Mouse (Mus musculus): ENCODE results near the gene Grk5. TPM values are rescaled to one million over a fixed set of nuclear protein-coding genes. Genes with fewer than 3 reads are reported as not detected.

The Grk5 gene
- polyA plus RNA-seq, 1 experiment = 1.3 TPM

DNA sequence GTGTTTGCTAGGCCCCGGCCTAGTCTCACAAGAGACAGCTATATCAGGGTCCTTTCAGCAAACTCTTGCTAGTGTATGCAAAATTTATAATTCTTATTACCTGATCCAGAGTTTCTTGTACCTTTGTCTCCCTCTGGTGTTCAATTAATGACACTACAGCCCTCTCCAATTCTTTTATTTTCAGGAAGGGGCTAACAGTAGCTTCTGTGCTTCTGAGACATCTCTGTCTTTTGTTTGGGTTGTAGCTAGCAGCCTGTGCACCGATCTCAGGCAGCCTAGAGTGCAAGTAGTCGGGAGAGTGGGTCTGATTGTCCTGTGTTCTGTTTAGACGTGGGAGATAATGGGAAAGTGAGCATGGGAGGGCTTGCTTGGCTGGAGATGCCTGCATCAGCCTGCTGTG lies 208.2 kb downstream of the Grk5 start:
- Histone ChIP-seq H3K27ac (ENCODE audit: insufficient read depth, low read depth, low read length) (no peak overlapping the region), H3K36me3 (ENCODE audit: control insufficient read depth, insufficient read depth, low read length) (no peaks in the 10 kb centered on the region), H3K4me3 (ENCODE audit: low read depth, low read length) (no peak overlapping the region), H3K4me1 (ENCODE audit: control insufficient read depth, insufficient read depth, insufficient read length, low read length) (no peaks in the 10 kb centered on the region), H3K27me3 (ENCODE audit: control insufficient read depth, insufficient read depth, low read length) (no peaks in the 10 kb centered on the region)
- peak; percentile 26; the same call in 1 of the 2 replicates for TF ChIP-seq CTCF (IDR thresholded peaks at IDR 0.05; ENCODE audit: extremely low read depth, insufficient read length, insufficient replicate concordance, low read depth, low read length)
- no peak for TF ChIP-seq POLR2A (IDR thresholded peaks at IDR 0.05; ENCODE audit: low read depth, low read length)
- WGBS = 17% methylated on average over 4 of the region's 4 CpGs

DNA sequence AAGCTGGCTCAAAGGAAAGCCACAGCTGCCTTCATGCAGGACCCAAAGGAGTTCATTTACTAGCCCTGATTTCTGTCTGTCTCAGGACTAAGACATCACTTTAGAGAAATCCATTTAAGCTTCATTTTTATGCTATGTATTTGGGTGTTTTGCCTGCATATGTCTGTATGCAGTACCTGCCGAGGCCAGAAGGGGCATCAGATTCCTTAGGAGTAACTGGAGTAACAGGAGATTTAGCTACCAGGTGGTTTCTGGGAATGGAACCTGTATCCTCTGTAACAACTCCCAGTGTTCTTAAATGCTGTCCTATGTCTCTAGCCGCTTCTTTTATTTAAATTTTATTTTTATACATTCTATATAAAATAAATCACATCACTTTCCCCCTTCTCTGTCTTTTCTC lies 220.6 kb downstream of the Grk5 start:
- WGBS = 59% methylated on average over 2 of the region's 2 CpGs
- Histone ChIP-seq H3K36me3 (ENCODE audit: control insufficient read depth, insufficient read depth, low read length) (no peaks in the 10 kb centered on the region), H3K4me1 (ENCODE audit: control insufficient read depth, insufficient read depth, insufficient read length, low read length) (no peaks in the 10 kb centered on the region), H3K27ac (ENCODE audit: insufficient read depth, low read depth, low read length) (no peak overlapping the region), H3K4me3 (ENCODE audit: low read depth, low read length) (no peak overlapping the region), H3K27me3 (ENCODE audit: control insufficient read depth, insufficient read depth, low read length) (no peaks in the 10 kb centered on the region)
- TF ChIP-seq POLR2A (IDR thresholded peaks at IDR 0.05; ENCODE audit: low read depth, low read length) (no peak), CTCF (IDR thresholded peaks at IDR 0.05; ENCODE audit: extremely low read depth, insufficient read length, insufficient replicate concordance, low read depth, low read length) (no peak)

DNA sequence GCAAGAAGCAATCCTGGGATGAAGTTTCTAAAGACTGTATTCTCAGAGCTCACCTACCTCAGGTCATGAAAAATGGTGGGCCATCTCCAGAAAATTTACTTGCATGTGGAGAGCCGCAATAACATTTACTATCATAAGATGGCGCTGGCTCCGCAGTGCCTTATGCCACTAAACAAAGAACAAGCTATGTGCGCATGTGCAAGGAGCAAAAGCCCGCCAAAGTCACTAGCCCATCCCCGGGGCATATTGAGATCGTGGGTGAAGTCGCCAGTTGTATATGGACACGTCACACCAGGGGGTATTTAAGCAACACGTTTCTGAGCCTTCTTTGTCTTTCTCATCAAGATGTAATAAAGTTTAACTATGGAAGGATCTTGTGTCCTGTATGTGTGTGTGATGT lies 241.5 kb downstream of the Grk5 start:
- Histone ChIP-seq H3K27ac (ENCODE audit: insufficient read depth, low read depth, low read length) (no peak overlapping the region), H3K36me3 (ENCODE audit: control insufficient read depth, insufficient read depth, low read length) (peaks cover 6% of the 10 kb centered on the region), H3K4me1 (ENCODE audit: control insufficient read depth, insufficient read depth, insufficient read length, low read length) (no peaks in the 10 kb centered on the region), H3K4me3 (ENCODE audit: low read depth, low read length) (no peak overlapping the region), H3K27me3 (ENCODE audit: control insufficient read depth, insufficient read depth, low read length) (no peaks in the 10 kb centered on the region)
- 93% methylated on average over 10 of the region's 10 CpGs for WGBS
- no peak for TF ChIP-seq POLR2A (IDR thresholded peaks at IDR 0.05; ENCODE audit: low read depth, low read length)
- no peak for TF ChIP-seq CTCF (IDR thresholded peaks at IDR 0.05; ENCODE audit: extremely low read depth, insufficient read length, insufficient replicate concordance, low read depth, low read length)

DNA sequence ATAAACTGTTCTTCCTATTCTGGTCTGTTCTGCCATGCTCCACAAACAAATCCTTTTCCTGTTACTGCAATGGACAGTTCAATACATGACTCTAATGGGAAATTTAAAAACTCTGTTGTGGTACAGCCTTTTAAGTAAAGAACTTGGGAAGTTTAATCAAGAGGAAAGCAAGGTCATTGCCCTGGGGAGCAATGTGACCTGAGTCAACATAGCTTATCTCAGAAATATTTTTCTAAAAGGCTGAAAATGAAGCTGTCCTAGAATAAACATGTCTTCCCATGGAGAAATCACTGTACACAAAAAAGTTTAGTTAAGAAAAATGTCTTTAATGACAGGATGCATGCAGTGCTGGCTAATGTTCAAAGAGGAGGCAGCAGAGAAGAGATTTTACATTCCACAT lies 249.1 kb downstream of the Grk5 start:
- Histone ChIP-seq H3K27ac (ENCODE audit: insufficient read depth, low read depth, low read length) (no peak overlapping the region), H3K36me3 (ENCODE audit: control insufficient read depth, insufficient read depth, low read length) (peaks cover 3% of the 10 kb centered on the region), H3K4me3 (ENCODE audit: low read depth, low read length) (no peak overlapping the region), H3K27me3 (ENCODE audit: control insufficient read depth, insufficient read depth, low read length) (no peaks in the 10 kb centered on the region), H3K4me1 (ENCODE audit: control insufficient read depth, insufficient read depth, insufficient read length, low read length) (peaks cover 7% of the 10 kb centered on the region; the same call in 1 of the 2 replicates)
- TF ChIP-seq POLR2A (IDR thresholded peaks at IDR 0.05; ENCODE audit: low read depth, low read length) = no peak
- no peak for TF ChIP-seq CTCF (IDR thresholded peaks at IDR 0.05; ENCODE audit: extremely low read depth, insufficient read length, insufficient replicate concordance, low read depth, low read length)

DNA sequence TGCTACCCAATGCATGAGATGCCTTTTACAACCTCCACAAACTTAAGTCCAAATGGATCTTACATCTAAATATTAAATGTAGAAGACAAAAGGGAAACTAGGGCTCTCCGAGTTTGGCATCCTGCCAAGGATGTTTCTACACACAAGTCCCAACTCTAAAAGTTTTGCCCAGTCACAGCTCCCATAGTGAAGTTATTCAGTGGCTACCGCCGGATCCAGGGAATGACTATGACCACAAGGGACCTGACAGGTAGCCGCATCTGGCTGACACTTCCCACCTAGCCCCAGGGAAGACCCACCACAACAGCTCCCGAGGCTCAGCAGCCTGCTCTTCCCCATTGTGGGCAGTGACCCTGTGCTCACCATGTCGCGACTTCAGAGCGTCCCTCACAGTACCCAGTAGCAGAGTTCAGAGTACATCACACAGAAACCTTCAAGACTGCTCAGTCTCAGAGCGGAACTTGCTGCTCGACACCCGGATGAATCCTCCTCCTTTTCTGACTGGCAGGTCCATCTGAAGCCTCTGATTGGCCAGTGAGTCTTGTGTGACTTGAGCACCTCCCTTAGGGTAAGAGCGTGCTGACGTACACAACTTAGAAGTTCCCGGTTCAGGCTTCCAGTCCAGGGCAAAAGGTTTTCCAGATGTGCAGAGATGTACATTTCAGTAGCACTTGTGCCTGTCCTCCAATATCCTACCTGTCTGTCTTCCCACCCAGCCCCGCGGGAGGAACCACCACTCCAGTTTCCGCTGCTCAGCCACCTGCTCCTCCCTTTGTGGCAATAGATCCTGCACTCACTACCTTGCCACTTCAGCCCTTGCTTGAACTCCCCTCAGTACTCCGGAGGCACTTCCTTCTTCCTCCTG lies 251.0 kb downstream of the Grk5 start, which contains the start of gene Zfp950:
TSS of gene Zfp950 (minus strand) at position 499 of the 865 bp plus-strand sequence.
- peaks cover 7% of the 10 kb centered on the region; the same call in 1 of the 2 replicates for H3K4me1 ChIP-seq (ENCODE audit: control insufficient read depth, insufficient read depth, insufficient read length, low read length)

DNA sequence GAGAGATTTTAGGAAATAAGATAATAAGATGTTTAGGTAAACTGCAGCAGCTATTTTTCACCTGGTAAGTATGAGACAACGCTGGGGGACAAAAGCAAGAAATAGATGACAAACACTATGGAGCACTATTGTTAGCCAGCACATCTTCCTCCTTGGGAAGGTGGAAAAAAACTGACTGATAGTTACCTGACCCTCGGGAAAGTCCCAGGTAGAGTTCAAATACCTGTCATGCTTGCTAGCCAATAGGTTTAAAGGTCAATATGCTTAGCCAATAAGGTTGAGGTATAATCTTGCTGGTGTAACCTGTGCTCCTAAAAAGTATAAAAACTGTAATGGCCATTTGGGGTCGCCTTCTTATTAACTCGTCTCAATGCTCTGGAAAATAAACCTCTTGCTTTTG lies 251.8 kb downstream of the Grk5 start:
- Histone ChIP-seq H3K36me3 (ENCODE audit: control insufficient read depth, insufficient read depth, low read length) (peaks cover 2% of the 10 kb centered on the region), H3K4me1 (ENCODE audit: control insufficient read depth, insufficient read depth, insufficient read length, low read length) (peaks cover 7% of the 10 kb centered on the region; the same call in 1 of the 2 replicates), H3K27me3 (ENCODE audit: control insufficient read depth, insufficient read depth, low read length) (no peaks in the 10 kb centered on the region), H3K4me3 (ENCODE audit: low read depth, low read length) (no peak overlapping the region), H3K27ac (ENCODE audit: insufficient read depth, low read depth, low read length) (peak overlapping the region; percentile 91)
- WGBS = 27% methylated on average over 4 of the region's 4 CpGs
- no peak for TF ChIP-seq POLR2A (IDR thresholded peaks at IDR 0.05; ENCODE audit: low read depth, low read length)
- TF ChIP-seq CTCF (IDR thresholded peaks at IDR 0.05; ENCODE audit: extremely low read depth, insufficient read length, insufficient replicate concordance, low read depth, low read length) = no peak

More for the DNA sequence above, 251.0 kb downstream of the Grk5 start, which contains the start of gene Zfp950:
- H3K27ac ChIP-seq (ENCODE audit: insufficient read depth, low read depth, low read length) = peak within 1 kb of the TSS; percentile 91
- TF ChIP-seq CTCF (IDR thresholded peaks at IDR 0.05; ENCODE audit: extremely low read depth, insufficient read length, insufficient replicate concordance, low read depth, low read length) = no peak
- TF ChIP-seq POLR2A (IDR thresholded peaks at IDR 0.05; ENCODE audit: low read depth, low read length) = peak; percentile 69
- WGBS = under 1% methylated on average over 18 of the region's 18 CpGs
- peak within 1 kb of the TSS; percentile 85 for H3K4me3 ChIP-seq (ENCODE audit: low read depth, low read length)
- H3K36me3 ChIP-seq (ENCODE audit: control insufficient read depth, insufficient read depth, low read length) = peaks cover 2% of the 10 kb centered on the region
- H3K27me3 ChIP-seq (ENCODE audit: control insufficient read depth, insufficient read depth, low read length) = no peaks in the 10 kb centered on the region

Other genes starting within 250 kb of the Grk5 start
- 0.28 and 0.48 TPM in 2 replicates for gene Nanos1, start 133.8 kb upstream of the Grk5 start, polyA plus RNA-seq (2012; rRNA removed)
- gene Eif3a, start 99.1 kb upstream of the Grk5 start, polyA plus RNA-seq (2012; rRNA removed) = 4.4 and 8.5 TPM in 2 replicates
- gene Fam45a, start 78.2 kb upstream of the Grk5 start, polyA plus RNA-seq (2012; rRNA removed) = 1.5 and 1.7 TPM in 2 replicates
- 0.16 and 0.29 TPM in 2 replicates for gene Sfxn4, start 28.3 kb upstream of the Grk5 start, polyA plus RNA-seq (2012; rRNA removed)
- gene Prdx3, start 15.2 kb upstream of the Grk5 start, polyA plus RNA-seq (2012; rRNA removed) = 30.4 and 40.2 TPM in 2 replicates

Measured in small intestine, adult 2 months (tissue).